Mouse (Mus musculus) cortical plate, adult 2 months (tissue): ENCODE measurements around the gene Top2a.

Experiments
- CTCF ChIP-seq: fragments of 200-500 bp; IDR thresholded peaks from 2 replicates; pipeline ENCODE4 v1.5.1; 2011; ENCODE audit warnings: mild to moderate bottlenecking, control low read depth, low read length; ENCODE audit not compliant: insufficient read depth; ENCODE audit errors: extremely low read depth
- POLR2A ChIP-seq: fragments of 200-500 bp; IDR thresholded peaks from 2 replicates; pipeline ENCODE4 v1.6.1; 2011; ENCODE audit warnings: mild to moderate bottlenecking, low read length, control low read depth; ENCODE audit not compliant: insufficient read depth; ENCODE audit errors: extremely low read depth

DNA sequence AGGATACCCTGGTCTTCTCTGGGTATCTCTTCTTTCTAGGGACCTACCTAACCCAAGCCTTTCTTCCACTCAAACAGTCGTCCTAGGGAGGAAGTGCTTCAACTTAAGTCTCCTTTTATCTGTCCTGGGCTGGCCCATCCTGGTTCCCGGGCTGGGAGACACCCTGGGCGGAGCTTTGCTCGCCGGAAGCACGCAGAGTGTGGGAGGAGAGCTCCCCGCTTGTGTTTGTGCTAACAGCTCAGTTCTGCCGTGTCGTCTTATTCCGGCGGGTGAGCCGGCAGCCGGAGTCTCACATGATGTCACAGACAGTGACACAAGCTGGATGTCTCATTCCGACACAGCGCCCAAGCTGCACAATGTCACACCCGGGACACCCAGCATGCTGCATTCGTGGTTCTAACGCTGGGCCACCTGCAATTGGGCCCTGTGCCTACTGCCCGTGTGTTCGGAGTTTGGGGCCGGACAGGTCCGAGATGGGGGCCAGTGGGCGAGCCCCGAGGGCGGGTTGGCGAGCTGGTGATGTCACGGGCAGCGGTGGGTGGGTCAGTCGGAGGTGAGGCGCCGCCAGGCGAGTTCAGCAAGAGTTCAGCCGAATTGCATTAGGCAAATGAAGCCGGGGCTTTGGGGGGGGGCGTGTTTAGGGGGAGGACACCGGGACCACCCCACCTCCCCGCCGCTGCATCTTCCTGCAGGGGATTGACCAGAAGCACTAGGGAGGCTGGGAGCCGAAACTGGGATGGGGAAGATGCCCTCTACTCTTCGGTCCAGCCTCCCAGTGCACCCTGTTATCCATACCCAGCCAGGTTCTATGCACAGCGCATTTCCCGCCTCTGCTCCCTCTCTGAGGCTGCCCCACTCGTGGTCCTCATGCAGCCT, 64.3 kb downstream of the Top2a start:
- TF ChIP-seq CTCF (no peak), POLR2A (peak; percentile 79)
